Comparison of ENCODE assay signal across 21 mouse cellular contexts in the genomic region with DNA sequence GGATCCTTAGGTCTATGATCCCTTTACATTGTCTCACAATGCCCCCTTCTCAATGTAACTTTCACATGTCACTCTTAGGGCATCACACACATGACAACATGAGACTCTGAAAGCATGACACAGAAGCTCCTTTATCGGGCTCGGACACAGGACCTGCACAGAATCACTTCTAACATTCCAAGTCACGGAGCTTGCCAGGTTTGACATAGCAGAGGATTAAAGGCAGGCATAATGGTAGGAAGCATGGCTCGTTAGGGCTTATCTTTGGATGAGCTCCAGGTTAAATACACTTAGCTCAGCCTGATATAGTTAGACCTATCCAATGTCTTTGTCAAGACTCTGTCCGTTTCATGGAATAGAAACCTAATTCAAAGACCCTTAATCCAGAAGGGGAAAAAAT.
A peak's percentile ranks its signal among the peaks of the same experiment; 100 is the strongest.
DNase-seq lines count a peak whose midpoint lies in the region; ATAC-seq and TF ChIP-seq lines count a peak whose summit lies in the region.
"Had no signal": no experiment of that assay in that cellular context is flagged by ENCODE, and none has a peak within 500 bp of the region (broad histone marks: within the 10 kb centered on the region; RNA-seq: fewer than 3 reads in every experiment).

No protein-coding gene starts in this region.

- no peaks in the 10 kb centered on the region for H3K36me3 ChIP-seq in heart, embryonic 15.5 days
- no peaks in the 10 kb centered on the region; the same call in 1 of the 2 replicates for H3K36me3 ChIP-seq in heart, embryonic 10.5 days
- H3K36me3 ChIP-seq in midbrain, embryonic 11.5 days (ENCODE audit: control insufficient read depth, insufficient read depth, low read length): no peaks in the 10 kb centered on the region
- no peaks in the 10 kb centered on the region for H3K36me3 ChIP-seq in midbrain, postnatal 0 days (ENCODE audit: insufficient read depth, low read length)
- H3K36me3 ChIP-seq: embryonic facial prominence, embryonic 15.5 days; forebrain, embryonic 10.5 days; hindbrain, embryonic 15.5 days had no signal

- DNase-seq in heart, adult 11 months: peak; percentile 49
- DNase-seq in heart, adult 8-10 months (ENCODE audit: low spot score): no peak
- no peak for DNase-seq in heart, embryonic 10.5 days (ENCODE audit: low spot score)
- DNase-seq in midbrain, embryonic 11.5 days (ENCODE audit: low spot score, missing footprints): peak; percentile 67
- DNase-seq in midbrain, postnatal 0 days (ENCODE audit: low spot score): no peak
- no peak for DNase-seq in lung, postnatal 14 days
- DNase-seq: adrenal gland, postnatal 14 days; cerebellum, adult 18-20 months; cerebellum, adult 9-11 months; cerebellum, postnatal 36 days; gastrocnemius, adult 2 months; gastrocnemius, postnatal 25 days; kidney, adult 2 months had no signal

- no peak overlapping the region for H3K9ac ChIP-seq in heart, embryonic 15.5 days
- no peak overlapping the region for H3K9ac ChIP-seq in midbrain, embryonic 11.5 days (ENCODE audit: low read length)
- H3K9ac ChIP-seq in midbrain, postnatal 0 days (replicated peaks; ENCODE audit: low read length, poor library complexity, severe bottlenecking): no peak overlapping the region
- H3K9ac ChIP-seq: embryonic facial prominence, embryonic 15.5 days; hindbrain, embryonic 15.5 days had no signal

- no peak overlapping the region for H3K4me3 ChIP-seq in heart, embryonic 15.5 days
- H3K4me3 ChIP-seq in heart, embryonic 10.5 days: no peak overlapping the region
- no peak overlapping the region for H3K4me3 ChIP-seq in midbrain, embryonic 11.5 days (ENCODE audit: low read depth, low read length)
- no peak overlapping the region for H3K4me3 ChIP-seq in midbrain, postnatal 0 days (ENCODE audit: low read depth, low read length)
- H3K4me3 ChIP-seq: embryonic facial prominence, embryonic 15.5 days; erythroblast, embryonic 14.5 days; forebrain, embryonic 10.5 days; gastrocnemius, adult 2 months; hindbrain, embryonic 15.5 days had no signal

- H3K27me3 ChIP-seq in heart, embryonic 15.5 days: no peaks in the 10 kb centered on the region
- no peaks in the 10 kb centered on the region for H3K27me3 ChIP-seq in heart, embryonic 10.5 days (ENCODE audit: insufficient read depth, poor library complexity, severe bottlenecking)
- H3K27me3 ChIP-seq in midbrain, embryonic 11.5 days (ENCODE audit: control insufficient read depth, insufficient read depth, low read length): no peaks in the 10 kb centered on the region
- no peaks in the 10 kb centered on the region for H3K27me3 ChIP-seq in midbrain, postnatal 0 days (ENCODE audit: insufficient read depth, low read length)
- H3K27me3 ChIP-seq: embryonic facial prominence, embryonic 15.5 days; hindbrain, embryonic 15.5 days had no signal

- peak overlapping the region; percentile 67 for H3K27ac ChIP-seq in heart, embryonic 15.5 days
- H3K27ac ChIP-seq in heart, embryonic 10.5 days: no peak overlapping the region
- H3K27ac ChIP-seq in midbrain, embryonic 11.5 days (ENCODE audit: low read depth, low read length): no peak overlapping the region
- H3K27ac ChIP-seq in midbrain, postnatal 0 days (ENCODE audit: low read depth, low read length): no peak overlapping the region
- H3K27ac ChIP-seq: embryonic facial prominence, embryonic 15.5 days; forebrain, embryonic 10.5 days; gastrocnemius, adult 2 months; hindbrain, embryonic 15.5 days had no signal

- peaks cover 13% of the 10 kb centered on the region for H3K4me1 ChIP-seq in heart, embryonic 15.5 days (replicated peaks)
- H3K4me1 ChIP-seq in heart, embryonic 10.5 days: peaks cover 8% of the 10 kb centered on the region; the same call in 1 of the 2 replicates
- H3K4me1 ChIP-seq in midbrain, embryonic 11.5 days (ENCODE audit: control insufficient read depth, insufficient read depth, low read length): no peaks in the 10 kb centered on the region
- H3K4me1 ChIP-seq in midbrain, postnatal 0 days (ENCODE audit: insufficient read depth, low read length): no peaks in the 10 kb centered on the region
- H3K4me1 ChIP-seq: embryonic facial prominence, embryonic 15.5 days; hindbrain, embryonic 15.5 days had no signal

- 15% methylated on average over 5 of the region's 5 CpGs for WGBS in heart, embryonic 15.5 days
- WGBS in heart, embryonic 10.5 days: 40% methylated on average over 5 of the region's 5 CpGs
- WGBS in midbrain, embryonic 11.5 days: 81% methylated on average over 5 of the region's 5 CpGs
- WGBS in midbrain, postnatal 0 days: 55% methylated on average over 5 of the region's 5 CpGs

- ATAC-seq in heart, embryonic 15.5 days (replicated peaks; ENCODE audit: insufficient number of reproducible peaks, insufficient read depth, low FRiP score, low read depth): peak; percentile 84
- no peak for ATAC-seq in midbrain, embryonic 11.5 days (ENCODE audit: low FRiP score)
- no peak for ATAC-seq in midbrain, postnatal 0 days (ENCODE audit: low FRiP score)
- ATAC-seq: activated CD4-positive, CD25-positive, alpha-beta regulatory T cell, adult 4 months; forebrain, embryonic 14.5 days; intestine, embryonic 16.5 days had no signal

- no peaks in the 10 kb centered on the region for H3K9me3 ChIP-seq in heart, embryonic 15.5 days (replicated peaks)
- H3K9me3 ChIP-seq in heart, embryonic 10.5 days: no peaks in the 10 kb centered on the region
- H3K9me3 ChIP-seq in midbrain, embryonic 11.5 days (ENCODE audit: control insufficient read depth, low read length): no peaks in the 10 kb centered on the region
- no peaks in the 10 kb centered on the region for H3K9me3 ChIP-seq in midbrain, postnatal 0 days (ENCODE audit: low read length)
- H3K9me3 ChIP-seq: embryonic facial prominence, embryonic 15.5 days; forebrain, embryonic 10.5 days; hindbrain, embryonic 15.5 days had no signal

- TF ChIP-seq CTCF in midbrain, postnatal 0 days (IDR thresholded peaks at IDR 0.05): no peak

- peak overlapping the region; percentile 34 for H3K4me2 ChIP-seq in heart, embryonic 15.5 days
- no peak overlapping the region for H3K4me2 ChIP-seq in midbrain, embryonic 11.5 days
- no peak overlapping the region for H3K4me2 ChIP-seq in midbrain, postnatal 0 days (ENCODE audit: low read depth, low read length, poor library complexity, severe bottlenecking)
- H3K4me2 ChIP-seq: embryonic facial prominence, embryonic 15.5 days; hindbrain, embryonic 15.5 days had no signal

Comparison
In these comparisons a context has a peak if more than half of its experiments do, and no peak if none do; other contexts are left out.
1. DNase-seq: peak in heart, adult 11 months (single experiment) and midbrain, embryonic 11.5 days (single experiment); none in heart, adult 8-10 months (single experiment), heart, embryonic 10.5 days (single experiment), midbrain, postnatal 0 days (single experiment) and lung, postnatal 14 days (single experiment).